Mouse (Mus musculus) hindbrain, embryonic 15.5 days (tissue): ENCODE data around the gene Epn2. TPM values are rescaled to one million over a fixed set of nuclear protein-coding genes. Genes with fewer than 3 reads are reported as not detected.
A peak's percentile ranks its signal among the peaks of the same experiment; 100 is the strongest.

Experiments
- ATAC-seq: fragments of 200-750 bp; cut with Nextera tagmentation; 2 replicates; pipeline ENCODE4 v1.8.0; 2017; ENCODE audit warnings: low read depth, moderate number of reproducible peaks, moderate TSS enrichment; ENCODE audit not compliant: low FRiP score
- H3K27ac ChIP-seq: fragments of 300-500 bp; sonication (generic); replicated peaks from 2 replicates; pipeline ENCODE4 v1.5.1; 2015; ENCODE audit warnings: mild to moderate bottlenecking, inconsistent platforms
- H3K27me3 ChIP-seq: fragments of 300-500 bp; sonication (generic); 2 replicates; pipeline ENCODE4 v1.6.1; 2015; ENCODE audit warnings: control low read depth, inconsistent platforms
- H3K36me3 ChIP-seq: fragments of 300-500 bp; sonication (generic); 2 replicates; pipeline ENCODE4 v1.6.1; 2015; ENCODE audit warnings: control low read depth, inconsistent platforms
- H3K4me1 ChIP-seq: fragments of 300-500 bp; sonication (generic); replicated peaks from 2 replicates; pipeline ENCODE4 v1.6.1; 2015; ENCODE audit warnings: control low read depth, inconsistent platforms
- H3K4me2 ChIP-seq: fragments of 300-500 bp; sonication (generic); 2 replicates; pipeline ENCODE4 v1.6.1; 2015; ENCODE audit warnings: moderate library complexity, mild to moderate bottlenecking, inconsistent platforms
- H3K4me3 ChIP-seq: fragments of 300-500 bp; sonication (generic); 2 replicates; pipeline ENCODE4 v1.5.1; 2015; ENCODE audit warnings: mild to moderate bottlenecking, inconsistent platforms
- H3K9ac ChIP-seq: fragments of 300-500 bp; sonication (generic); 2 replicates; pipeline ENCODE4 v1.6.1; 2015; ENCODE audit warnings: inconsistent platforms
- H3K9me3 ChIP-seq: fragments of 300-500 bp; sonication (generic); 2 replicates; pipeline ENCODE4 v1.6.1; 2016; ENCODE audit warnings: control low read depth, inconsistent platforms
- WGBS: fragments of 180-500 bp; shearing (Covaris S2); methylation state at CpG from one replicate; pipeline ENCODE4 v1.1.7; 2015; 5-methylcytosine and 5-hydroxymethylcytosine counted together
- polyA plus RNA-seq: library from polyadenylated mRNA; unstranded; fragments of >200 nt; fragmentation: Nextera tagmentation; extraction: Ambion mirVana; gene quantifications from 2 replicates; pipeline ENCODE4 v1.2.1, GENCODE M21; 2015

Gene Epn2
- polyA plus RNA-seq, 1 experiment from 2014 or later = 79.6 TPM

DNA sequence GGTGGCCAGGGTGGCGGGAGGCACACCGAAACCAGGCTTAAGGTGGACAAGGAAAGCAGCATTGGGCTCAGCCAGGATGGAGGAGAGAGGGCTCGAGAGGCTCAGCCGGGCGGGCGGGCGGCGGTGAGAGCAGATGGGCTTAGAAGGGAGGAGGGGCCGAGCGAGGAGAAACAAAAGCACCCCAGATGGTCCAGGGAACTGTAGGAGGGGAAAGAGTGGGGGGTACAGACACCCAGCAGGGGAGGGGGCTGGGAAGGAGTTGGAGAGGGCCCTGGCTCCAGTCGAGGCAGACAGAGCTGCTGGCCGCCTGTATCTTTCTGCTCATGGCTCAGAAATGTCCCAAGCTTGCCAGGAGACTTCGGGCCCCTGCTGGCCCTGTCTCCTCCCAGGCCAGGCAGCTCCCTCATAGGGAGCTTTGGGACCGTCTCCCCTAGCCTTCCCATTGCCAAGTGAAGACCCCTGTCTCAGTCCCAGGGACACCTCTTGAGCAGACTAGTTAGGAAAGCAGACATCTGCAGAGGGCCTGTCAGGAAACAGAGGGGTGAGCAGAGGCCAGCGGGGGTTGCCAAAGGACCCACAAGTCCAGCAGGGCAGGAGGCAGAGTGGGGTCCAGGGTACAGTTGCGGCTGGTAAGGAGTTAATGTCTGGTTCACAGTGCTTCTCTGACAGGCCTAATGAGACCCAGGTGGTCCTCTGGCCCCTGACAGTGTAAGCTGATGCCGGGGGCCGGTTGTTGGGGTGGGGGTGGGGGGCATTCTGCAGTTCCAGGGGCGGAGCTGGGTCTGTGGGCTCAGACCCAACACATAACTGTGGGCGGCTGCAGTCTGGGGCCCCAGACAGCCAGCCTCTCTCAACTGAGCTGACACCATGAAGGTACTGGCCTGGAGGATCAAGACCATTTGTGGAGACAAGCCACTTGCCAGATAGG, 94.6 kb downstream of the Epn2 start, which contains the start of gene Mfap4:
TSS of gene Mfap4 (plus strand) at position 819 of the 928 bp plus-strand sequence.
- Histone ChIP-seq H3K4me2 (peak within 1 kb of the TSS; percentile 18), H3K4me3 (no peak within 1 kb of the TSS), H3K36me3 (peaks cover 18% of the 10 kb centered on the region), H3K27me3 (no peaks in the 10 kb centered on the region), H3K9me3 (no peaks in the 10 kb centered on the region), H3K27ac (peak within 1 kb of the TSS; percentile 78), H3K4me1 (peaks cover 43% of the 10 kb centered on the region), H3K9ac (no peak within 1 kb of the TSS)
- 5% methylated on average over 19 of the region's 20 CpGs for WGBS
- peak; percentile 65 for ATAC-seq

DNA sequence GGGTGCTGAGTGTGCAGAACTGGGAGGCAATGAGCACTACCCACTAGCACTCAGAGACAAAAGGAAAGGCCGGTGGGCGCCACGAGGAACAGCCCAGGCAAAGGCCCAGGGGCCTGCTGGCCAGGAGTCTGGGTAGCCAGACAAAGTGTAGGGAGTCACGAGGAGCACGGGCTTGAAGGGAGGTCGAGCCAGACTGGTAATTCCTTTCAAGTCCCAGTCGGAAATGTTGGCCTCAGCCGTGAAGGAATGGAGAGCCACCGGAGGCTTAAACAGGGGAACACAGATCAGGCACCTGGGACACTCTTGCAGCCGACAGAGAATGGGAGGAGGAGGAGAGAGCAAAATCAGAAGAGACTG, 95.3 kb downstream of the Epn2 start:
- H3K4me1 ChIP-seq = peaks cover 37% of the 10 kb centered on the region
- peaks cover 11% of the 10 kb centered on the region for H3K36me3 ChIP-seq
- H3K4me2 ChIP-seq = peak overlapping the region; percentile 12
- H3K9ac ChIP-seq = no peak overlapping the region
- no peak for ATAC-seq
- H3K9me3 ChIP-seq = no peaks in the 10 kb centered on the region
- 12% methylated on average over 10 of the region's 10 CpGs for WGBS
- peak overlapping the region; percentile 78 for H3K27ac ChIP-seq
- H3K4me3 ChIP-seq = no peak overlapping the region
- no peaks in the 10 kb centered on the region for H3K27me3 ChIP-seq

DNA sequence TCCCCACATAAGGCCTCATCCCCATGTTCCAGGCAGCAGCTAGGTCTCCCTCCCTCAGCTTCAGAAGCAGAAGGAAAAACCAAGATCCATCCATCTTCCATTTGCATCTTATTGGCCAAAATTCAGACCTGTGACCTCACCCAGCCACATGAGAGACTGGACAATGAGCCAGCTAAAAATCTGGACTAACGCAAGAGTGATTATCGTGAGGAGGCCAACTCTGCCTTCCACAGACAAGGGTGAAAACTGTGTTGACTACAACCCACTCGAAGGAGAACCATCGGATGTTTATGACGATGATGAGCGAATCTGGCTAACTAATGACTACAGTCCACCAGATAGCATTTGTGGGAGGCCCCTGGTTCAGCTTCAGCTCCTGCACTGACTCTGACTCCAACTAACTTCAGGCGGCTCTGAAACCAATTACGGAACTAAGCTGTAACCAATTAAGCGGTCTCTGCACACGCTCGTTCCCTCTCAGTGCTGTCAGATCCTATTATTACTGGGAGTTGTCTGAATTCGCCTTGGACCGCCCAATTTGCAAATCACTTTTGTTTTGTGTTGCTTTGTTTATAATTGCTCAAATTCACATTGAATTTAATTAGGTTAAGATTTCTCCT, 96.2 kb downstream of the Epn2 start:
- Histone ChIP-seq H3K9ac (no peak overlapping the region), H3K27me3 (no peaks in the 10 kb centered on the region), H3K36me3 (peaks cover 4% of the 10 kb centered on the region; the same call in 1 of the 2 replicates), H3K4me2 (no peak overlapping the region), H3K4me3 (no peak overlapping the region), H3K27ac (no peak overlapping the region), H3K4me1 (peaks cover 33% of the 10 kb centered on the region), H3K9me3 (no peaks in the 10 kb centered on the region)
- 62% methylated on average over 13 of the region's 13 CpGs for WGBS
- ATAC-seq = no peak

DNA sequence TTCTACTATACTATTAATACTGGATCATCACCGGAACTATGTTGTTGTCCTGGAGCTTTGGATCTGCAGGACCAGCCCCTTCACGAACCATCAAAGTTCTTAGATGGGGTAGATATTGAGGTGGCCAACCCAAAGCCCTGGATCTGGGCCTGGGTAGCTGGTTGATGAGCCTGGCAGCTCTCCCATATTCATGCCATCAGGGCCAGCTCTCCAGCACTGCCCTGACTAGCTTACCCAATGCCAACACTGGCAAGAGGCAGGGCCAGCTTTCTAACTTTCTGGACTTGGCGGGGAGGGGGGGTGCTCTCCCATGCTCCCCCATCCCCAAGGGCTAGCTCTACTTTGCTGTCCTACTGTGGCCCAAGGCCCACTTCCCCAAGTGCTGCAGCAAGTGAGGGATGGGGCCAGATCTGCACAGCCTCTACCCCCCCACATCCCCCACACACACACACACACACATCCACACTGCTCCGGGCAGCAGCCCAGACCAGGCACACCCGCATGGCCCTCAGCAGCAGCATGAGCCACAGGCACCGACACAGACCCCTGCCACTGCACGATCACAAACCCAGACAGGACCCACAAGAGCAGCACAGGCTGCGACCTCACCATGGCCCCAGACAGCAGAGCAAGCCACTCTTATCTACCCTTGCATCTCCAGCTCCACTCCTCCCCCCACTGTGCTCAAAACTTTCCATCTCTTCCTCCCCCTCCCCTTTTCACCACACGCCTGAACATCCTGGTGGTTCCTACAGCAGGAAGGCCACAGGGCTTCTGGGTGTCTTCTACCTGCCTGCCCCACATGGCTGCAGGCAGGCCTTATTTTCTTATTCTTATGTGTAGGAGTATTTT, 98.0 kb downstream of the Epn2 start:
- 76% methylated on average over 9 of the region's 9 CpGs for WGBS
- Histone ChIP-seq H3K4me1 (peaks cover 38% of the 10 kb centered on the region), H3K9me3 (no peaks in the 10 kb centered on the region), H3K9ac (no peak overlapping the region), H3K27ac (no peak overlapping the region), H3K27me3 (no peaks in the 10 kb centered on the region), H3K4me3 (no peak overlapping the region), H3K36me3 (no peaks in the 10 kb centered on the region), H3K4me2 (no peak overlapping the region)
- no peak for ATAC-seq

DNA sequence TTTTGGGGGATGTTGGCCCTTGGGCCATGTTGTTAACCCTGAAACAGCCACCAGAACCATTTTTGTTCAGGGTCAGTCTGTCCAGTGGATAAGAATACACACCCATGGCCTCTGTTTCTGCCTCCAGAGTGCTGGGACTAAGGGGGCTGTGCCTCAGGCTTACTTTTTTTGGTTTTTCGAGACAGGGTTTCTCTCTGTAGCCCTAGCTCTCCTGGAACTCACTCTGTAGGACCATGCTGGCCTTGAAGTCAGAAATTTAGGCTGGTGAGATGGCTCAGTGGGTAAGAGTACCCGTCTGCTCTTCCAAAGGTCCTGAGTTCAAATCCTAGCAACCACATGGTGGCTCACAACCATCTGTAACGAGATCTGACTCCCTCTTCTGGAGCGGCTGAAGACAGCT, 100.7 kb downstream of the Epn2 start:
- Histone ChIP-seq H3K27me3 (no peaks in the 10 kb centered on the region), H3K36me3 (no peaks in the 10 kb centered on the region), H3K4me1 (peaks cover 15% of the 10 kb centered on the region), H3K4me3 (no peak overlapping the region), H3K9me3 (no peaks in the 10 kb centered on the region), H3K4me2 (no peak overlapping the region), H3K27ac (no peak overlapping the region), H3K9ac (no peak overlapping the region)
- WGBS = 89% methylated on average over 4 of the region's 4 CpGs
- ATAC-seq = no peak

DNA sequence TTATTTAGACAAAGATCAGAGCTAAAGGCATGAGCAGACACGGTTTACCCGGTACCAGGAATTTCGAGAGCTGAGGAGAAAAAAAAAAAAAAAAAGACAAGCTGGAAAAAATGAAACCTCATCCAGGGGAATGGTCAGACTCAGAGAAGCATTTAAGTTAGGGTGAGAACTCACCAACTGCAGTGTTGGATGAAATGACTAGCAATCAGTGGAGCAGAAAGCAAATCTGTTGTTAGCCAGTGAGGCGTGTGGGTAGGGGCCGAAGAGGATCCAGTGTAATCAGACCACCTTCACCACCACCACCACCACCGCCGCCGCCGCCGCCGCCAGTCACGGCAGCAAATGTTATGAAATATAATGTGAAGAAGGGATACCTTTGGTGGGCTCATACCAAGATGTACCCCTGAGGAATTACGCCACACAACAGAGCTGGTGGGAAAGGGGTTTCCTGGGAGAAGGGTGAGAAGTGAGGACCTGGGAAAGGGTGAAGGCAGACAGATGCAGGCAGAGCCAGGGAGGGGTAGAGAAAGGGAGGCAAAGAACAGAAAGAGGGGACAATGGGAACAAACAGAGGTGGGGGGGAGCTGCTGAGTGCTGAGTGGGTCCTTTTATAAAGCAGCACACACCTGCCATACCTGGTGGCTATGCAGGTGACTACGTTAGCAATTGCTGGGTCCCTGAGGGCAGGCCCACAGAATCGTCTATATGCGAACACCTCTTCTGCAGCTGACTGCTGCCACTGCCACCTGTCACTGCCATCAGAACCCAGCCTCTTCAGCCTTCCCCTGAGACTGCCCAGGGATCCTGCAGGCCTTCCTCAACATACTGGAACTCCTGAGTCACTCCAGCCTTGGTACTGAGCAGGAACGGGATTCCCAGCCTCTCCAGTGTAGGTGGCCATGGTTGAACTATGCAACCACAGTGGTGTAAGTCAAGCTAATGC, 101.7 kb downstream of the Epn2 start:
- H3K9me3 ChIP-seq = no peaks in the 10 kb centered on the region
- no peaks in the 10 kb centered on the region for H3K27me3 ChIP-seq
- peak overlapping the region; percentile 19; the same call in 1 of the 2 replicates for H3K4me3 ChIP-seq
- peaks cover 15% of the 10 kb centered on the region for H3K4me1 ChIP-seq
- no peak for ATAC-seq
- peak overlapping the region; percentile 47 for H3K4me2 ChIP-seq
- no peak overlapping the region for H3K27ac ChIP-seq
- 43% methylated on average over 17 of the region's 17 CpGs for WGBS
- no peaks in the 10 kb centered on the region for H3K36me3 ChIP-seq
- H3K9ac ChIP-seq = no peak overlapping the region

DNA sequence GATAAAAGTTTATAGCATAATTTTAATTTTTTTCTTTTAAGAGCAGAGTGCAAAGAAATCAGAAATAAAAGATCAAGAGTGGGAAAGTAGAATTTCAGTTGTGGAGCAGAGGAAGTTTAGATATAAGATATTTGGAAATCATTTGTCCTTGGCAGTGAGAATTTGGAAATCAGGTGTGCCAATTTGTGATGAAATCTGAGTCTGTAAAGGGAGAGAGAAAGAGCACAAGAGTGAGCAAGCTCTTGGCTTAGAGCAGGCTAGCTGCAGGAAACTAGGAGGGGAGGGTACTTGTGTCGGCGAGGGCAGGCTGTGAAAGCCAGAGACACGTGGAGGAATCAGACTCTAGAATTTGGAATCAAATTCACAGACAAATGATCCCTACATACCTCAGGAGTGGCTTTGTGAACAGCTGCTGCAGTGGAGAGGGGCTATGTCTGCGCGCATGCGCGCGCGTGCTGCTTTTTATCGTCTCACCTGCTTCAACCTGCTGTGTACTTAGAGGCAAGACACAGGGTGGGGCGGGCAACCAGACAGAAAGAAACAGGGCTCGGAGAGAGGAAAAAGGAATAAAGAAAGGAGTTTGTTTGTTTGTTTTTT, 102.6 kb downstream of the Epn2 start:
- peak overlapping the region; percentile 21; the same call in 1 of the 2 replicates for H3K27ac ChIP-seq
- no peaks in the 10 kb centered on the region for H3K9me3 ChIP-seq
- ATAC-seq = peak; percentile 69; the same call in 1 of the 2 replicates
- H3K9ac ChIP-seq = peak overlapping the region; percentile 14; the same call in 1 of the 2 replicates
- WGBS = 45% methylated on average over 12 of the region's 12 CpGs
- no peaks in the 10 kb centered on the region for H3K27me3 ChIP-seq
- H3K4me1 ChIP-seq = peaks cover 15% of the 10 kb centered on the region
- no peaks in the 10 kb centered on the region for H3K36me3 ChIP-seq
- peak overlapping the region; percentile 19 for H3K4me3 ChIP-seq
- H3K4me2 ChIP-seq = peak overlapping the region; percentile 47

DNA sequence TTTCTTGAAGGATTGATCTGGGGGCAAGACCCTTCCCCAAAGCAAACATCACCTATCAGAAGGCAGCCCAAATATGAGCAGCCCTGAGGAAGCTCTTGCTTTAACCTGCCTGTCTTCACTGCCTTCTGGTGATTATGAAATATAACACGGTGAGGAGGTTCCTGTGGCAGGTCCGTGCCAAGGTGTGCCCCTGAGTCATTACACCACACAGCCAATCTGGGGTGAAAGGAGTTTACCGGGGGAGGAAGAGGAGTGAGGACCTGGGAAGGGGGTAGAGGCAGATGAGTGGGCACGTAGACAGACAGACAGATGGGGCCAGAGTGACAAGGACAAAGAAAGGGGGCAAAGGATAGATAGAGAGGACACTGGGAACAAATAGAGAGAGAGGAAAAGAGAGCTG, 105.9 kb downstream of the Epn2 start:
- Histone ChIP-seq H3K9me3 (no peaks in the 10 kb centered on the region), H3K4me3 (no peak overlapping the region), H3K36me3 (no peaks in the 10 kb centered on the region), H3K4me1 (peaks cover 15% of the 10 kb centered on the region), H3K27me3 (no peaks in the 10 kb centered on the region), H3K4me2 (no peak overlapping the region), H3K27ac (no peak overlapping the region), H3K9ac (no peak overlapping the region)
- no peak for ATAC-seq
- 78% methylated on average over 4 of the region's 4 CpGs for WGBS

DNA sequence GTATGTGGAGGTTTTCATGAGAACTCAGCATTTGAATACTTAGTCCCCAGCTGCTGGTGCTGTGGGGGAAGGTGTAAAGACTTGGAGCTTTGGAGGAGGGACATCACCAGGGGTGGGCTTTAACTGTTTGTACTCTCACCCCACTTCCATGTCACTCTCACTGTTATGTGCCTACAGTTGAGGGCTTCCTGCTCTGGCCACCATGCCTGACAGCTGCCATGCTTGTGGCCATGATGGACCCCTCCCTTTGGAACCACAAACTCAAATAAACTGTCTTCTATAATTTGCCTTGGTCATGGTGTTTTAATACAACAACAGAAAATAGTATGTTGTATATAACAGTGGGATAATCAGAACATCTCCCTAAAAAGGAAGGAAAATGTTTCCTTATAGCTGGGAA, 108.6 kb downstream of the Epn2 start:
- Histone ChIP-seq H3K36me3 (no peaks in the 10 kb centered on the region), H3K9ac (no peak overlapping the region), H3K4me3 (no peak overlapping the region), H3K27ac (no peak overlapping the region), H3K4me1 (no peaks in the 10 kb centered on the region), H3K27me3 (no peaks in the 10 kb centered on the region), H3K9me3 (no peaks in the 10 kb centered on the region), H3K4me2 (no peak overlapping the region)
- ATAC-seq = no peak

DNA sequence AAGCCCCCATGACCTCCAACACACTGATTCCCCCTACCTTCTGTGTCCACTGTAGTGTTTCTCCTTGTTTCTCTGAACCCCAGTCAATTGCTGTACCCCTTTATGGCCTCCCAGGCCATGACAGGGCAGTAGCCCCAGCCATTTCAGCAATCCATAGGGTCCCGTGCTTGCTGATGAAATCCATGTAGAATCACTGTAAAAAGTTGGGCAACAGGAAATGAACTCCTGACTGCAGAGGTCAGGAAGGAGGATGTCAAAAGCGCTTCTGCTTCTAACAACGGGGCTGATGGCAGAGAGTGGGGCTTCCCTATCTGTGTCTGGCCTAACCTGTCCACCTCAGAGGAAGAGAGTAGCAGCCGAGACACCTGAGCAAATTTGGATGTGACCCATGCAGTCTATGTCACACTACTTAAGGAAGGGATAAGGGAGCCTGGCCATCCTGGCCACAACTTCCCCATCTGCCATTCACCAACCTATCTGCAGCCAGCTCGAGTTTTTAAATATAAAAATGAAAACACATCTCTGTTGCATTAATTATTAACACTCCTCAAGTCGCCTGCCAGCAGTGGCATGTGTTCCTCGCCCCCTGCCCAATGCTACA, 110.1 kb downstream of the Epn2 start:
- Histone ChIP-seq H3K4me2 (no peak overlapping the region), H3K9ac (no peak overlapping the region), H3K27ac (no peak overlapping the region), H3K27me3 (no peaks in the 10 kb centered on the region), H3K9me3 (no peaks in the 10 kb centered on the region), H3K36me3 (no peaks in the 10 kb centered on the region), H3K4me3 (no peak overlapping the region), H3K4me1 (no peaks in the 10 kb centered on the region)
- no peak for ATAC-seq
- 80% methylated on average over 7 of the region's 7 CpGs for WGBS
